Mouse (Mus musculus): ENCODE data around the gene Ptprn2. TPM values are rescaled to one million over a fixed set of nuclear protein-coding genes. Genes with fewer than 3 reads are reported as not detected.

Ptprn2 gene
- polyA plus RNA-seq, 1 experiment = 0.40 TPM

DNA sequence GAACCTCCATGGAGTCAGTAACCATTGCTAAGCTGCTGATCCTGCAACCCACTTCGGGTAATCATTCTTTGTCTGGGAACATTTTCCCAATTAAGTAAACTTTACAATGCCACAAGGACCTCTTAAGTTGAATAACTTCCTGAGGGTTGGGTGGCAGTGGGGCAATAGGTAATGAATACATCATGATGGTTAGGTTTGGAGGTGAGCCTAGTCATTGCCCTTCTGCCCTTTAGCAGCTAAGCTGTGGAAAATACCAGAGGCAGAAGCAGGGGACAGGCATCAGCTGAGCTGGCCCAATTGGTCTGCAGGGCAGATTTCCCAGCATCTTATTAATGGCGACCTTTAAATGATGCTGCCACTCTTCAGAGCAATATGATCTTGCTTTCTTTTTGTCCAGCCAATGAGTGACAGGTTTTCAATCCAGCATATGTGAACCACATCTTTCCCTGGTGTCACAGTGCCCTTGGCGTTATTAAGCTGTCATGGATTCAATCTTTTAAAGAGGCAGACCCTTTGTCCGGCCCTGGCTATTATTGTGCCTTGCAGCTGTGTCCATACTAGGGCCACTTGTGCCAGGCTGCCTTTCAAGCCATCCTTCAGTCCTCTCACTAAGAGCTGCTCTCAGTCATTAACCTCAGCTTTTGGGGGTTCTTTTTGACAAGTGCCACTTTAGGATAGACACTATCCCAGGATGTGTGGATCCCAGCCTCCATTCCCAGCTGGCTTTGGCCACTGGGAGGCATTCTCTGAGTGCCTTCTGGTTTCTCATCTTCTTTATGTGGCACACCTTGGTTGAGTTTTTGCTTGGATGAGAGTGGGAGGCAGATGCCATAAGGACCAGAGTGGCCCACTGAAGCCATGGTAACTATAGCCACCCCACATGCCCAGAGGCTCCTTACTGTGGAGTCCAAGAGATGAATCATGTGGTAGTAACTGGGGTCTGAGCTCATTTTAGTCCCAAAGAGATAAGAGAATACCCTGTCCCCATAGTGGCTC lies 292.9 kb downstream of the Ptprn2 start:
- TF ChIP-seq POLR2A (IDR thresholded peaks at IDR 0.05; ENCODE audit: control insufficient read depth, low read depth, low read length) (no peak), CTCF (IDR thresholded peaks at IDR 0.05; ENCODE audit: control insufficient read depth, insufficient read depth, insufficient replicate concordance, low read depth, low read length) (no peak)
- Histone ChIP-seq H3K27me3 (ENCODE audit: control insufficient read depth, insufficient read depth, low read length) (no peaks in the 10 kb centered on the region), H3K36me3 (ENCODE audit: control insufficient read depth, insufficient read depth, low read length) (no peaks in the 10 kb centered on the region), H3K4me1 (ENCODE audit: control insufficient read depth, insufficient read depth, low read length) (no peaks in the 10 kb centered on the region), H3K27ac (ENCODE audit: control insufficient read depth, insufficient read depth, low read depth, low read length) (no peak overlapping the region), H3K4me3 (ENCODE audit: control insufficient read depth, low read depth, low read length) (no peak overlapping the region)

- TF ChIP-seq CTCF (IDR thresholded peaks at IDR 0.05; ENCODE audit: control insufficient read depth, insufficient read depth, insufficient replicate concordance, low read depth, low read length) (no peak), POLR2A (IDR thresholded peaks at IDR 0.05; ENCODE audit: control insufficient read depth, low read depth, low read length) (no peak)
- Histone ChIP-seq H3K36me3 (ENCODE audit: control insufficient read depth, insufficient read depth, low read length) (no peaks in the 10 kb centered on the region), H3K4me3 (ENCODE audit: control insufficient read depth, low read depth, low read length) (no peak overlapping the region), H3K27me3 (ENCODE audit: control insufficient read depth, insufficient read depth, low read length) (no peaks in the 10 kb centered on the region), H3K4me1 (ENCODE audit: control insufficient read depth, insufficient read depth, low read length) (no peaks in the 10 kb centered on the region), H3K27ac (ENCODE audit: control insufficient read depth, insufficient read depth, low read depth, low read length) (no peak overlapping the region)
These were observed 294.9 kb downstream of the Ptprn2 start for GRCm38 (mm10) chr12:116780419-116780818.

DNA sequence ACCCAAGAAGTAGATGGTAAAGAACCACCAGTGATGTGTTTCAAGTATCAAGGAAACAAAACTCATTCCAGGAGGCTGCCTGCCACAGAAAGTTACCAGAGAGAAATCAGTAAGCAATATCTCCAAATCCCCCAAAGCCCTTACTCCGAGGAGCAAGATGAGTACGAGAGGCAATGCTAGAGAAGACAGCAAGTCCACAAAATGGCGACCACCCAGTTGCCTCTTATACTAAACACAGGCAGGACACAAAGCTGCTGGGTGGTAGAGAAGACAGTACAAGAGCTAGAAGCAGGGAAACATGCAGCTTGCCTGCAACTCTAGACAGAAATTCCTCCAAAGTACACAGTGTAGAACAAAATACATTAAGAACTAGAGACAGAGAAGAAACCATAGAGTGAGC lies 300.2 kb downstream of the Ptprn2 start:
- Histone ChIP-seq H3K36me3 (ENCODE audit: control insufficient read depth, insufficient read depth, low read length) (no peaks in the 10 kb centered on the region), H3K4me1 (ENCODE audit: control insufficient read depth, insufficient read depth, low read length) (no peaks in the 10 kb centered on the region), H3K27me3 (ENCODE audit: control insufficient read depth, insufficient read depth, low read length) (no peaks in the 10 kb centered on the region), H3K4me3 (ENCODE audit: control insufficient read depth, low read depth, low read length) (no peak overlapping the region), H3K27ac (ENCODE audit: control insufficient read depth, insufficient read depth, low read depth, low read length) (no peak overlapping the region)
- TF ChIP-seq CTCF (IDR thresholded peaks at IDR 0.05; ENCODE audit: control insufficient read depth, insufficient read depth, insufficient replicate concordance, low read depth, low read length) (no peak), POLR2A (IDR thresholded peaks at IDR 0.05; ENCODE audit: control insufficient read depth, low read depth, low read length) (no peak)

GRCm38 (mm10) chr12:116788346-116788745 lies 302.8 kb downstream of the Ptprn2 start:
- TF ChIP-seq POLR2A (IDR thresholded peaks at IDR 0.05; ENCODE audit: control insufficient read depth, low read depth, low read length) (no peak), CTCF (IDR thresholded peaks at IDR 0.05; ENCODE audit: control insufficient read depth, insufficient read depth, insufficient replicate concordance, low read depth, low read length) (no peak)
- H3K36me3 ChIP-seq (ENCODE audit: control insufficient read depth, insufficient read depth, low read length) = no peaks in the 10 kb centered on the region
- no peak overlapping the region for H3K4me3 ChIP-seq (ENCODE audit: control insufficient read depth, low read depth, low read length)
- no peaks in the 10 kb centered on the region for H3K4me1 ChIP-seq (ENCODE audit: control insufficient read depth, insufficient read depth, low read length)
- no peak overlapping the region for H3K27ac ChIP-seq (ENCODE audit: control insufficient read depth, insufficient read depth, low read depth, low read length)
- no peaks in the 10 kb centered on the region for H3K27me3 ChIP-seq (ENCODE audit: control insufficient read depth, insufficient read depth, low read length)

- no peaks in the 10 kb centered on the region for H3K27me3 ChIP-seq (ENCODE audit: control insufficient read depth, insufficient read depth, low read length)
- no peak for TF ChIP-seq POLR2A (IDR thresholded peaks at IDR 0.05; ENCODE audit: control insufficient read depth, low read depth, low read length)
- TF ChIP-seq CTCF (IDR thresholded peaks at IDR 0.05; ENCODE audit: control insufficient read depth, insufficient read depth, insufficient replicate concordance, low read depth, low read length) = no peak
- no peak overlapping the region for H3K4me3 ChIP-seq (ENCODE audit: control insufficient read depth, low read depth, low read length)
- H3K36me3 ChIP-seq (ENCODE audit: control insufficient read depth, insufficient read depth, low read length) = no peaks in the 10 kb centered on the region
- no peaks in the 10 kb centered on the region for H3K4me1 ChIP-seq (ENCODE audit: control insufficient read depth, insufficient read depth, low read length)
- H3K27ac ChIP-seq (ENCODE audit: control insufficient read depth, insufficient read depth, low read depth, low read length) = no peak overlapping the region
These were observed 317.8 kb downstream of the Ptprn2 start for GRCm38 (mm10) chr12:116803331-116803730.

DNA sequence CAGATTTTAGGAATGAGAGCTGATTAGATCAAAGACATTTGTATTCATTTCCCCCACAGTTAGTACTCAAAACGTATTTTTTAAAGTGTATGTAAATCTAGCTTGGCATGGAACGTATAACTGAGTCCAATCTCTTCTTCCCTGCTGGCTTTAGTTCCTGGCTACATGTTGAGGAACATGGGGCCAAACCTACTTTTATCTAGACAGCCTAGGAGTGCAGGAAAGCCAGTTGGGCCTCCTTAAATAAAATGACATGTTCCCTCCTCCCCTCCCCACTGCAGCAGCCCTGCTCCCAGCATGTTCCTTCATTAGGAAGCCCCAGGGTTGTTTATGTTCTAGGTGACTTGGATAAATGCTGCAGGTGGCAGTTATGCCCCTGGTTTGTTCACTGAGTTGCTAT lies 319.2 kb downstream of the Ptprn2 start:
- Histone ChIP-seq H3K27me3 (ENCODE audit: control insufficient read depth, insufficient read depth, low read length) (no peaks in the 10 kb centered on the region), H3K36me3 (ENCODE audit: control insufficient read depth, insufficient read depth, low read length) (no peaks in the 10 kb centered on the region), H3K4me1 (ENCODE audit: control insufficient read depth, insufficient read depth, low read length) (no peaks in the 10 kb centered on the region), H3K27ac (ENCODE audit: control insufficient read depth, insufficient read depth, low read depth, low read length) (no peak overlapping the region), H3K4me3 (ENCODE audit: control insufficient read depth, low read depth, low read length) (no peak overlapping the region)
- no peak for TF ChIP-seq CTCF (IDR thresholded peaks at IDR 0.05; ENCODE audit: control insufficient read depth, insufficient read depth, insufficient replicate concordance, low read depth, low read length)
- TF ChIP-seq POLR2A (IDR thresholded peaks at IDR 0.05; ENCODE audit: control insufficient read depth, low read depth, low read length) = no peak

DNA sequence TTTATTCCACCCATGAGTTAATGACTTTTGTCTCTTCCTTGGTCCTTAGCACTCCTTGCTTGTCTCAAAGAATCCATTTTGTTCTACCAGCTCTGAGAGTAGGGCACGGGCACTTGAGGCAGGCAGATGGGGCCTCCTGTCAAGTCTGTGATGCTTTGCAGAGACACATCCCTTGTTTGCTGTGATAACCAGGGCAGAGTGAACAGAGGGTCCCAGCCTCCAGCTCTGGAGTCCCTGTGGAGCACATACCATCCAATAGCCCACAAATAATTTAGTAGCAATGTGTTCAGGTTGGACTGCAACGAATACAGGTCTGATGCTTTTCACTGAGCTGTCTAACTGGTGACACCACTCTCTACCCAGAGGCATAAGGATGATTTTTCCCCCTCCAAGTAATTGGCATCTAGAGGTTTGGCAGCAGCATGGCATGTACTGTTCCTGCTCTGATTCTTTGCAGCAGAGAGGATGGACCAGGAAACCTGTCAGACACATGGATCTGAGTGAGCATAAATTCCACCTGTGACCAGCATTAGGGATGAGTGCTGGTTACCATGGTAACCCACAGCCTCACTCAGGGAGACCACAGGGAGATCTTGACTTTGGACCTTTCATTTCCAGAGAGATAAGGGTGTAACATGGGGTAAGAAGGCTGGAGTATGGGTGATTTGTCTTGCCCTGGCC lies 319.7 kb downstream of the Ptprn2 start:
- no peaks in the 10 kb centered on the region for H3K27me3 ChIP-seq (ENCODE audit: control insufficient read depth, insufficient read depth, low read length)
- no peak overlapping the region for H3K4me3 ChIP-seq (ENCODE audit: control insufficient read depth, low read depth, low read length)
- H3K27ac ChIP-seq (ENCODE audit: control insufficient read depth, insufficient read depth, low read depth, low read length) = no peak overlapping the region
- no peak for TF ChIP-seq CTCF (IDR thresholded peaks at IDR 0.05; ENCODE audit: control insufficient read depth, insufficient read depth, insufficient replicate concordance, low read depth, low read length)
- no peak for TF ChIP-seq POLR2A (IDR thresholded peaks at IDR 0.05; ENCODE audit: control insufficient read depth, low read depth, low read length)
- no peaks in the 10 kb centered on the region for H3K4me1 ChIP-seq (ENCODE audit: control insufficient read depth, insufficient read depth, low read length)
- H3K36me3 ChIP-seq (ENCODE audit: control insufficient read depth, insufficient read depth, low read length) = no peaks in the 10 kb centered on the region
